Mouse (Mus musculus) embryonic fibroblast, embryonic 13.5 days (primary cell): ENCODE results near the gene Tex11. TPM values are rescaled to one million over a fixed set of nuclear protein-coding genes. Genes with fewer than 3 reads are reported as not detected.
"Not testable (repeated sequence)": the region's sequence is repeated elsewhere in the genome, so short reads cannot be mapped to it uniquely, and the experiment has no call there.

Experiments
- H3K27ac ChIP-seq: 2 replicates; pipeline ENCODE4 v1.5.1; 2012; ENCODE audit warnings: low read length, control low read depth, inconsistent platforms; ENCODE audit not compliant: insufficient read depth
- H3K4me1 ChIP-seq: 2 replicates; pipeline ENCODE4 v1.6.1; 2011; ENCODE audit warnings: low read length; ENCODE audit not compliant: control insufficient read depth, insufficient read depth
- H3K4me3 ChIP-seq: 2 replicates; pipeline ENCODE4 v1.5.1; 2011; ENCODE audit warnings: mild to moderate bottlenecking, control low read depth, low read length; ENCODE audit not compliant: insufficient read depth
- CTCF ChIP-seq: IDR thresholded peaks from 2 replicates; pipeline ENCODE4 v1.5.1; 2011; ENCODE audit warnings: mild to moderate bottlenecking, control low read depth, low read length, moderate library complexity, borderline replicate concordance; ENCODE audit not compliant: insufficient read depth
- POLR2A ChIP-seq: IDR thresholded peaks from 2 replicates; pipeline ENCODE4 v1.6.1; 2011; ENCODE audit warnings: low read depth, mild to moderate bottlenecking, control low read depth, low read length, moderate library complexity
- polyA plus RNA-seq: library from polyadenylated mRNA; stranded (reverse); fragments of >200 nt; gene quantifications from 2 replicates; pipeline ENCODE4 v1.2.4, GENCODE M21; 2011; ENCODE audit warnings: low read depth; ENCODE audit not compliant: missing spikeins, insufficient read length

The Tex11 gene
- polyA plus RNA-seq, result not detected in 2 replicates

DNA sequence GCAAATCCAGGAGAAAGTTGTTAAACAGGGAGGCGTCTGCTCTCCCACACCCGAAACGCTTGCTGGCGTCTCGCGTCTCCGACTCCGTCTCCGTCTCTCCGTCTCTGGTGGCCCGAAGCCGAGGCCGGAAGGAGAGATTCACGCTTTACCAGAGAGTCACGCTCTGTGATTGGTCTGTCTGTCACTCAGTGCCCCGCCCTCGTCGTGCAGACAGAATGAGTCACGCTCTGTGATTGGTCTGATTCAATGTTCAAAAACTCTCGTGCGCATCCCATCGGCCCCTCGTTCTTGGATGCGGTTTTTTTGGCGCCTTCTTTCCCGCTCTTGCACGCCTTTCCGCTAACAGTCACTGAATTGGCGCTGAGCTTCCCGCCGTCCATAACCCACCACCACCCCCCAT lies at the start of gene Tex11:
Tex11 (minus strand) TSS at position 127 of the 400 bp plus-strand sequence.
- H3K4me1 ChIP-seq, result no peaks in the 10 kb centered on the region
- H3K4me3 ChIP-seq, result no peak within 1 kb of the TSS
- H3K27ac ChIP-seq, result no peak within 1 kb of the TSS
- TF ChIP-seq POLR2A, result no peak
- TF ChIP-seq CTCF, result no peak

DNA sequence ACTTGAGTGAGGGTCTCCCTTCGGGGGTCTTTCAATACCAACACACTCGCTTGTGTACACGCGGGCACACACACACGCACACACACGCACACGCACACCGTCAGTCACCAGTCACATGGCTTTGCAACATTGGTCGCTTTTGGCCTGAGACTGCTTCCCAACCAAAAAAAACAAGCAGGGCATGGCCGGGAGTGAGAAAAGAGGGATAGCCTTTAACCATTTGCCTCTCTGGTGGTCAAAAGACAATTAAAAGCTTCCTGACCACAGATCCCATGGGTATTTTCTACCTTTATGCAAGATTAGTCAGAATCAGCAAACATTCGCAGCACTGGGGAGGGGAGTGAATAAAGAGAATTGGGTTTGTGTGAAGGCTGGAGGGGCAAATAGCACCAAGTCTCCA lies 26.5 kb upstream of the Tex11 start, which contains the start of gene Slc7a3:
Slc7a3 (minus strand) TSS at position 101 of the 400 bp plus-strand sequence.
- H3K4me3 ChIP-seq, result peak within 1 kb of the TSS; percentile 39
- H3K27ac ChIP-seq, result no peak within 1 kb of the TSS
- H3K4me1 ChIP-seq, result no peaks in the 10 kb centered on the region; the same call in 1 of the 2 replicates
- no peak for TF ChIP-seq POLR2A
- TF ChIP-seq CTCF, result no peak

DNA sequence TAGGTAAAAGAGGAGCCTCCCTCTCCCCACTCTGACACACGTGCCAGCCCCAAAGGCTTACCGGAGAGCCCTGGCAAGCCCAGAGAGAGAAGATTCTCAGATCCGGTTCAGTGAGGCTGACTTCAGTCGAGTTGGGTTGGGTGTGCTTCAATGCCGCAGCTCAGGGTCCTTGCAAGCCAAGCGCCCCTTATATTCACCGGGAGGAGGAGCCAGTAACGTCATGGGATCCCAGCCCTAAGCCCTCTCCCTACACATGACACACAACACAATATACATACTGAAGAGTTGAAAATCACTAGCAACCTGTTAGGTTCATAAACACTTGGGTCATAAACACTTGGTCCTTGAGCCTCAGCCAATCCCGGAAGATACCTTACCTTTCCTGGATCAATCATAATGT lies 25.7 kb upstream of the Tex11 start:
- H3K4me1 ChIP-seq, result not testable (repeated sequence)
- peak overlapping the region; percentile 39 for H3K4me3 ChIP-seq

DNA sequence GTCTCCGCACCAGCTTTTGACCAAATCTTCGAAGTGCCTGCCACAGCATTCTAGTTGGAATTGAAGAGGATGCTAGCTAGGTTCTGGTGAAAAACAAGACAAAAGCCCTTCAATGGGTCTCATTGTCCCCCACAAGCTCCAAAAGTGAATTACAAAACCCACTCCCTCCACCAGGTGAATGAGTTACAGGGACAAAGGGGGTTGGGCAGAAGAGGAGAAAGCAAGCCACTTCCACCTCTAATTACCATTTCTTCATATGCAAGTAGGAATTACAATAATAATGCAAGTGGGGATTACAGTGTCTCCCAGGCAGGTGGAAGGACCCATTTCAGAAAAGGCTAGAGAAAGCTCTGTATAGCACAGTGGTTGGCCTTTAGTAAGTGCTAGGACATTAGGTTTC lies 24.7 kb upstream of the Tex11 start:
- Histone ChIP-seq H3K4me1 (no peaks in the 10 kb centered on the region; the same call in 1 of the 2 replicates), H3K4me3 (peak overlapping the region; percentile 39)

More for the DNA sequence above, 25.7 kb upstream of the Tex11 start:
- H3K27ac ChIP-seq, result not testable (repeated sequence)

DNA sequence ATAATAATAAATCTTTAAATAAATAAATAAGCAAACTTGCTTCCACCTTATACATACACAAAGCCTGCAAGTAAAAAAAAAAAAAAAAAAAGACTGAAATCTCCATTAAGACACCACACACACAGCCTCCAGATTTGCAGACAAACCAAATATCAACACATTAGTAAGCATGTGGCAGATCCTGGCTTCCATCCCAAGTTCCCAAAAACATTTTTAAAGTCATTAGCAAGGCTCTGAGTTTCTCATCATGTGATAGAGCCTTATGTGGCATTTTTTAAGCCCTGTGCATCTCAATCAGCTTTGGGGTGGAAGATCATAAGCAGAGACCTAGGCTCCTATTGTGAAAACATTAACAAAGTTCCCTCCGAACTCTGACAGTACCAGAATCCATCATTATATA lies 5.8 kb upstream of the Tex11 start:
- Histone ChIP-seq H3K4me1 (no peaks in the 10 kb centered on the region), H3K4me3 (no peak overlapping the region), H3K27ac (no peak overlapping the region)
- TF ChIP-seq CTCF (no peak), POLR2A (no peak)

More for the DNA sequence above, 24.7 kb upstream of the Tex11 start:
- no peak overlapping the region for H3K27ac ChIP-seq
- no peak for TF ChIP-seq CTCF
- TF ChIP-seq POLR2A, result no peak

DNA sequence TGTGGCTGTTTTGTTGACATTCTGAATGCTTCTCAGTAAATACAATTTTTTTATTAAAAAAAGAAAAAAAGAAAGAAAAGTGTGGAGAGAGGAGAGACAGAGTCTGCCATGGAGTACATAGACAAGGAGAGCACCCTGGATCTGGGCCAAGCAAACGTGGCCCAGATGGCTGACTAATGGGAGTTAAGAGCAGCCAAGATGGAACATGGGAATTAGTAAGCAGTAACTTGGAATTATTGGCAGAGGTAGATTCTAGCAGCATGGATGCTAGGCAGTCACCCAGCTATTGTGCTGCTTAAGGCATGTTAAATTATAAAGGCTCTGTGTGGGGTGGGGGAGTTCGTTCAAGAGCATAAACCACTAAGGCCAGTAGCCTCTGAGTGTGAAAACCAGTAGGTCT lies 4.0 kb upstream of the Tex11 start:
- Histone ChIP-seq H3K27ac (no peak overlapping the region), H3K4me1 (no peaks in the 10 kb centered on the region), H3K4me3 (no peak overlapping the region)
- TF ChIP-seq CTCF (no peak), POLR2A (no peak)

DNA sequence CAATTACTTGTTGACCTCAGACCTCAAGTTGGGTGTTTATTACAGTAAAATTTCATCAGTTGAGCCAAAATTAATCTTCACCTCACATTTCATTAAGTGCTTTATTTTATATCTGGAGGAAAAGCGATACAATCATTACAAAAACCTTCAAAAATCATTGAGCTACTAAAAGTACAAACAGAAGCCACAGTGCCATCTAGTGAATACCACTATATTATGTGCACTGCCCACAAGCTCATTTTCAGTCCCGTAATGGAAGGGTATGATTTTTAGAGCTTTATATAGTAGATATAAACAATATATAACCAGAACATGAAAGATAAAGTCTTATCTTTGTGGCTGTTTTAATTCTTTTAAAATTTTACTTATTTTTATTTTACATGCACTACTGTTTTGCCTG lies 115.8 kb downstream of the Tex11 start:
- H3K4me3 ChIP-seq, result no peak overlapping the region
- TF ChIP-seq CTCF, result no peak
- TF ChIP-seq POLR2A, result no peak
- no peak overlapping the region for H3K27ac ChIP-seq
- no peaks in the 10 kb centered on the region for H3K4me1 ChIP-seq

DNA sequence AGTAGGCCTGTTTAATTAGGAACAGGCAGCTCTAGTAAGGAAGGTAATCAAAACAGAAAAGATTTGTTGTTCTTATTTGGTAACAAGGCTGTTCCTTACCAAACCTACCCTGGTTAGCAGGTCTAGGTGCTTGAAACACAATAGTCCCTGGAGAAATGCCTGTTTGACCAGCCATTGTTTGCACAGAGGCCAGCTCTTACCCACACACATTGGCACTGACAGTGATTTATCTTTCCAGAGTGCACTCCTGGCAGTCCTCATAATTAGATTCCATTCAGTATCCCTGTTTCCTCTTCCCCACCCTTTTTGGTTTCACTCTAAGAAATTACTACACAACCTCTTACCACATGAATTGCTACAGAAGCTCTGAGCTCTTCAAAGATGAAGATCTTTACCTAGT lies 220.3 kb downstream of the Tex11 start:
- no peak overlapping the region for H3K27ac ChIP-seq
- no peak overlapping the region for H3K4me3 ChIP-seq
- TF ChIP-seq CTCF, result no peak
- TF ChIP-seq POLR2A, result no peak
- no peaks in the 10 kb centered on the region for H3K4me1 ChIP-seq

DNA sequence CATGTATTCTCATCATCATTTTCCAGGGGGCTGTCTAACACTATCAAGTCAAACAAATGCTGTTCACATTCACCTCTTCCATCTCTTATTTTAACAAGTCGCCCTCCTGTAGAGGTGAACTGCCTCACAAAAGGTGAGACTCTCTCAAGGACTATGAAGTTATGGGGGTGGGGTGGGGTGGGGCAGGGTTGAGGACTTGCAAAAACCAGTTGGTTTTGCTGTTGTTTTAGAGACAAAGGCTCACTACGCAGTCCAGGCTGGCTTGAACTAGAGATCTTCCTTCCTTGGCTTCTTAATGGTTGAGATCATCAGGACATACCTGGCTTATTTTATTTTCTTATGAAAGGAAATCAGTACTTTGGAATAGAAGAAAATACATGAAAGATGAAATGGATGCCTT lies 226.7 kb downstream of the Tex11 start:
- H3K4me3 ChIP-seq, result no peak overlapping the region
- TF ChIP-seq POLR2A (no peak), CTCF (no peak)
- H3K27ac ChIP-seq, result no peak overlapping the region
- H3K4me1 ChIP-seq, result no peaks in the 10 kb centered on the region

DNA sequence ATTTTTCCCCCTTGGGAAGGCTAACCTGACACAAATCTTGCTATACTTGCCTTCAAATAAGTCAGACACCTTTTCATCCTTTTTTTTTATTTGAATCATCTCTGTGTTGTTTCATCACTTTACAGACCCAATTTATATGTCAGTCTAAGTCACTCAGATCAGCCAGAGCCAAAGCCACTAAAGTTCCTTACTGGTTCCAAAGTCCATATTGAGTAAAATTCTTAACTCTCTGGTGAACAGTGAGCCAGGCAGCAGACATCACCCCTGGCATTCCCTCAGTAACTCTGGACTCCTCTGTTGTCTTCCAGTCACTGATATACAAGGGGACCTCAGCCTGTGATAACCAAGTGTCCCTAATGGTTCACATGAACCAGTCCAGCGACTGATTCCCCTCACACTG lies 233.9 kb downstream of the Tex11 start:
- no peak for TF ChIP-seq CTCF
- TF ChIP-seq POLR2A, result no peak
- Histone ChIP-seq H3K27ac (no peak overlapping the region), H3K4me3 (no peak overlapping the region), H3K4me1 (no peaks in the 10 kb centered on the region)

DNA sequence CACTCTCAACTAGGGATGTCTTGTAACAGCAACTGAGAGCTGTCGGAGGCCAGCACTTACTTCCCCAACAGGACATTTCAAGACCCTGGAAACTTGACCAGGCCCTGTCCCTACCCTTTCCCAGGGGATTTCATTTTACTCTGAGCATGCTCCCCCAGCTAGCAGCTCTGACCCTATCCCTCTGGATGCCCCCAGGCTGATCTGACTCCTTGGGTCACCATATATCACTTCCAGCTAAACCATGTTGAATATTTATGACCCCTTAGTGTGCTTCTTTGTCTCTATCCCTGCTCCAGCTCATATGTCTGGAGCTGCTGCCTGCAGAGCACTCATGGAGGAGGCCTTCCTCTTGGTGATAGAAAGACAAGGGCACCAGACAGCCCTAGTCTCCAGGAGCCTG lies 238.3 kb downstream of the Tex11 start:
- Histone ChIP-seq H3K27ac (no peak overlapping the region), H3K4me1 (no peaks in the 10 kb centered on the region), H3K4me3 (no peak overlapping the region)
- TF ChIP-seq POLR2A (no peak), CTCF (no peak)

DNA sequence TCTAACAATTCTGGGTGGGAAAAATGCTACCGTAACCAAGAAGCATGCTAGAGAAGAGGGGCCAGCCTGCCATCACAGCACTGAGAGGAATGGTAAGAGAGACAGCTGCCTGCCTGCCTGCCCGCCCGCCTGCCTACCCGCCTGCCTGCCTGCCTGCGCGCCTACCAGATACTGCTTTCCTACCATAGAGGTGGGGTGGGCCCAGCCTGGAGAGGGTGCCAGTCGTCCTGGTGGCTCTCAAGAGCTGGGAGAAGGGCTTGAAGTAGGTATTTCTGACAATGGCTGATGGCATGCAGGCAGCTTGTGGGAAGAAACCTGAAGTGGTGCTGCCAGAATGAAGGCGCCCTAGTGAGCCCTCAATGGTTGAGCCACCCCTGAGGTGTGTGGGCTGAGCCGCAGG lies 240.8 kb downstream of the Tex11 start:
- Histone ChIP-seq H3K27ac (no peak overlapping the region), H3K4me3 (no peak overlapping the region), H3K4me1 (no peaks in the 10 kb centered on the region)
- TF ChIP-seq CTCF (no peak), POLR2A (no peak)
